Mouse (Mus musculus) lung, embryonic 16.5 days (tissue): ENCODE results near the gene Slc51a. TPM values are rescaled to one million over a fixed set of nuclear protein-coding genes. Genes with fewer than 3 reads are reported as not detected.

Experiments used
- ATAC-seq: fragments of 200-750 bp; cut with Nextera tagmentation; 2 replicates; pipeline ENCODE4 v1.8.0; 2017; ENCODE audit warnings: low read depth, mild to moderate bottlenecking, moderate library complexity
- H3K27ac ChIP-seq: fragments of 300-500 bp; sonication (generic); 2 replicates; pipeline ENCODE4 v1.5.1; 2014; ENCODE audit warnings: mild to moderate bottlenecking, control low read depth, low read length
- H3K27me3 ChIP-seq: fragments of 300-500 bp; sonication (generic); 2 replicates; pipeline ENCODE4 v1.6.1; 2014; ENCODE audit warnings: low read depth, low read length, mixed read lengths; ENCODE audit not compliant: control insufficient read depth, insufficient read depth
- H3K36me3 ChIP-seq: fragments of 300-500 bp; sonication (generic); 2 replicates; pipeline ENCODE4 v1.6.1; 2014; ENCODE audit warnings: low read length; ENCODE audit not compliant: control insufficient read depth, insufficient read depth
- H3K4me1 ChIP-seq: fragments of 300-500 bp; sonication (generic); replicated peaks from 2 replicates; pipeline ENCODE4 v1.6.1; 2014; ENCODE audit warnings: low read length, mixed read lengths; ENCODE audit not compliant: control insufficient read depth, insufficient read depth
- H3K4me2 ChIP-seq: fragments of 300-500 bp; sonication (generic); 2 replicates; pipeline ENCODE4 v1.6.1; 2014; ENCODE audit warnings: low read depth, low read length, control low read depth
- H3K4me3 ChIP-seq: fragments of 300-500 bp; sonication (generic); 2 replicates; pipeline ENCODE4 v1.5.1; 2014; ENCODE audit warnings: mild to moderate bottlenecking, low read length, control low read depth
- H3K9ac ChIP-seq: fragments of 300-500 bp; sonication (generic); 2 replicates; pipeline ENCODE4 v1.6.1; 2014; ENCODE audit warnings: low read length, control low read depth
- H3K9me3 ChIP-seq: fragments of 300-500 bp; sonication (generic); 2 replicates; pipeline ENCODE4 v1.6.1; 2016; ENCODE audit warnings: low read length; ENCODE audit not compliant: control insufficient read depth
- WGBS: fragments of 180-500 bp; shearing (Covaris S2); extraction: QIAGEN DNeasy Blood & Tissue Kit; methylation state at CpG from one replicate; pipeline ENCODE4 v1.1.7; 2014; 5-methylcytosine and 5-hydroxymethylcytosine counted together
- polyA plus RNA-seq: library from polyadenylated mRNA; unstranded; fragments of >200 nt; fragmentation: Nextera tagmentation; extraction: Ambion mirVana; gene quantifications from 2 replicates; pipeline ENCODE4 v1.2.1, GENCODE M21; 2015

Gene Slc51a
- polyA plus RNA-seq, 1 experiment from 2014 or later: 0.28 TPM

DNA sequence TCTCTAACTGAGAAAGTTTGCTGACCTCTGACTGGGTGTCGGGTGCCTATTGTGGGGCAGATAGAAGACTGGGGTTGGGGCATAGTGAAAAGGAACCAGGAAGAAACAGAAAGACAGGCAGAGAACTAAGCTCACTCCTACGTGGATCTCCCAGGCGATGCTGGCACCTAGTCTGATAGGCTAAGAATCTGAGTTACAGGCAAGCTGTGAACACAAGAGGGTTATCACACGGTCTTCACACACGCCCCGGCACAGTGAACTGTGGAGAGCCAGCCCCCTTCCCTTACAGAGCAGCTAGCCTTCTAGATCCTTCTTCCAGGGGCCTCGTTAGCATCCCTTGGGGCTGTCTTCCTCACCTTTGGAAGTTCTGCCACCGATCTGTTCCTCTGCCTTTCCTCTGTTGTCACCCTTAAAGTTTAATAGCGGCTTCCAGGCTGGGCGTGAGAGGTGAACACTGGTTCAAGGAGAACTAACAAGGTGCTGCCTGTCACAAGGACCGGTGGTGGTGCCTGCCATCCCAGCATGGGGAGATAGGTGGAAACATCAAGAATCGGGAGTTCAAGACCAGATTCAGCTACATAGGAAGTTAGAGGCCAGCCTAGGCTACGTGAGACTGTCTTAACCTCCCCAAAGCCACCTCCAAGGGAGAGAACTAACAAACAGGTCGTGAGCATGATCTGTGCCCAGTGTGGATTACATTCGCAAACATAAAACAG is 32.1 kb upstream of the Slc51a start:
- H3K36me3 ChIP-seq: no peaks in the 10 kb centered on the region
- no peaks in the 10 kb centered on the region for H3K9me3 ChIP-seq
- 68% methylated on average over 15 of the region's 15 CpGs for WGBS
- no peak for ATAC-seq
- no peaks in the 10 kb centered on the region for H3K27me3 ChIP-seq
- no peak overlapping the region for H3K9ac ChIP-seq
- H3K4me1 ChIP-seq: peaks cover 18% of the 10 kb centered on the region
- H3K27ac ChIP-seq: no peak overlapping the region; the same call in 1 of the 2 replicates
- H3K4me3 ChIP-seq: no peak overlapping the region
- H3K4me2 ChIP-seq: no peak overlapping the region

DNA sequence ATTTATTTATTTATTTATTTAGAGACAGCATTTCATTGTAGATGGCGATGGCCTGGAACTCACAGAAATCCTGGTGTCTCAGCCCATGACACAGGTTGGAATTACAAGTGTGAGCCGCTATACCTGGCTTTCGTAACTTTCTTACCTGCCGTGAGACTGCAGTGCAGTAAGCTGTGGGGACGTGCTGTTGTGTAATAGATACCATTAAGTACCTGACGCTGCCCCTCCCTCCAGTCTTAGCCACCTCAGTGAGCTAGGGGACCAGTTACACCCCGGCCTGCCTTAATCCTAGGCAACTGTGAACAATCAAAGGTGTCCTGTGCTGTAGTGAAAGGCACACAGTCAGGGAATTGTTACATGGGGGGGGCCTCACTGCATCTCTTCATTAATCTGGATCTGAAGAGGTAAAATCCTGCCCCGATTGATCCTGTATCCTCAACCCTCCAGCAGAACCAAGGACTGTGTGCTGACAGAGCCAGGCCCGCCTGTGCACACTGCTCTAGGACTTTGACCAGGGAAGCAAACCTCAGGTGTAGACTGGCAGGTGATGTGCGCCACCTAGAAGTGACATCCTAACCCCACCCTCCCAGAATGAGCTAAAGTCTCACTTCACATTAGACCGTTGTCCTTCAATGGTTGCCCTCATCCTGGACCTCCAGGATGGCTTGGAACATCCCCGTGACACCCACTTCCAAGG is 30.3 kb upstream of the Slc51a start:
- no peak overlapping the region for H3K9ac ChIP-seq
- 65% methylated on average over 12 of the region's 12 CpGs for WGBS
- ATAC-seq: 0 out of 2 replicates have a peak, but pooled peaks have one; percentile 22
- no peaks in the 10 kb centered on the region for H3K36me3 ChIP-seq
- H3K4me1 ChIP-seq: peaks cover 12% of the 10 kb centered on the region
- no peaks in the 10 kb centered on the region for H3K9me3 ChIP-seq
- no peak overlapping the region for H3K4me3 ChIP-seq
- H3K27me3 ChIP-seq: no peaks in the 10 kb centered on the region
- H3K4me2 ChIP-seq: no peak overlapping the region
- H3K27ac ChIP-seq: no peak overlapping the region

- Histone ChIP-seq H3K4me1 (peaks cover 18% of the 10 kb centered on the region), H3K27me3 (no peaks in the 10 kb centered on the region), H3K36me3 (no peaks in the 10 kb centered on the region), H3K4me2 (peak overlapping the region; percentile 35; the same call in 1 of the 2 replicates), H3K9ac (peak overlapping the region; percentile 41), H3K9me3 (no peaks in the 10 kb centered on the region), H3K4me3 (no peak overlapping the region), H3K27ac (peak overlapping the region; percentile 77)
- ATAC-seq: peak; percentile 64
- WGBS: 25% methylated on average over 21 of the region's 21 CpGs
Measured at GRCm38 (mm10) chr16:32516006-32516962, 28.6 kb upstream of the Slc51a start.

DNA sequence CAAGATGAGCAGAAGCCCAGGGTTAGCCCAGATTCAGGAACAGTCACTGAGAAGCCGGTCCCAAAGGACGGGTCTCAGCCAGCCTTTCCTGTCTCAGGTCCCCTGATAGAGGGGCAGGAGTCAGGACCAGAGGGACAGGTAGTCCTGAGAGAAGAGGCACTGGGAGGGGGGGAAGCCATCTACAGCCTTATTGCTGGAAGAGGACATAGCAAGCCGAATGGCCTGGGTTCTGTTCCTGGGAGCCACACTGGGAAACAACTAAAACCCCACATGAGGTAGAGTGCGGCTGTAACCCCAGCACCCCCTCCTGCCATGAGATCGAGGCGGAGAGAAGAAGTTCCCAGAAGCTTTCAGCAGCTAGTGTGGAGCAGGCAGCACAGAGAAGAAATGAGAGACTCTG is 26.3 kb upstream of the Slc51a start:
- Histone ChIP-seq H3K27me3 (no peaks in the 10 kb centered on the region), H3K4me1 (peaks cover 36% of the 10 kb centered on the region)
- WGBS: 89% methylated on average over 6 of the region's 6 CpGs

GRCm38 (mm10) chr16:32513401-32513800 is 25.7 kb upstream of the Slc51a start:
- 74% methylated on average over 6 of the region's 6 CpGs for WGBS
- H3K9ac ChIP-seq: no peak overlapping the region
- no peak for ATAC-seq
- peak overlapping the region; percentile 61 for H3K27ac ChIP-seq
- no peaks in the 10 kb centered on the region for H3K36me3 ChIP-seq
- H3K27me3 ChIP-seq: no peaks in the 10 kb centered on the region
- H3K4me1 ChIP-seq: peaks cover 36% of the 10 kb centered on the region
- no peak overlapping the region for H3K4me3 ChIP-seq
- H3K9me3 ChIP-seq: no peaks in the 10 kb centered on the region
- no peak overlapping the region for H3K4me2 ChIP-seq

More for the DNA sequence above, 26.3 kb upstream of the Slc51a start:
- H3K27ac ChIP-seq: no peak overlapping the region
- no peak overlapping the region for H3K4me3 ChIP-seq
- ATAC-seq: no peak
- no peaks in the 10 kb centered on the region for H3K36me3 ChIP-seq
- no peaks in the 10 kb centered on the region for H3K9me3 ChIP-seq
- no peak overlapping the region for H3K4me2 ChIP-seq
- H3K9ac ChIP-seq: no peak overlapping the region

- H3K4me3 ChIP-seq: no peak overlapping the region
- H3K36me3 ChIP-seq: no peaks in the 10 kb centered on the region
- peak overlapping the region; percentile 61 for H3K27ac ChIP-seq
- no peaks in the 10 kb centered on the region for H3K27me3 ChIP-seq
- no peak overlapping the region; the same call in 1 of the 2 replicates for H3K9ac ChIP-seq
- peaks cover 36% of the 10 kb centered on the region for H3K4me1 ChIP-seq
- ATAC-seq: no peak
- WGBS: 33% methylated on average over 3 of the region's 3 CpGs
- H3K9me3 ChIP-seq: no peaks in the 10 kb centered on the region
- no peak overlapping the region for H3K4me2 ChIP-seq
Measured at GRCm38 (mm10) chr16:32512921-32513320, 25.2 kb upstream of the Slc51a start.

GRCm38 (mm10) chr16:32511827-32512490 is 24.3 kb upstream of the Slc51a start:
- Histone ChIP-seq H3K4me2 (no peak overlapping the region), H3K27me3 (no peaks in the 10 kb centered on the region), H3K36me3 (no peaks in the 10 kb centered on the region), H3K4me1 (peaks cover 36% of the 10 kb centered on the region), H3K9me3 (no peaks in the 10 kb centered on the region), H3K27ac (no peak overlapping the region), H3K4me3 (no peak overlapping the region), H3K9ac (no peak overlapping the region)
- WGBS: 69% methylated on average over 8 of the region's 8 CpGs
- no peak for ATAC-seq

GRCm38 (mm10) chr16:32511338-32511734 is 23.7 kb upstream of the Slc51a start:
- Histone ChIP-seq H3K9ac (no peak overlapping the region; the same call in 1 of the 2 replicates), H3K27ac (peak overlapping the region; percentile 62), H3K36me3 (no peaks in the 10 kb centered on the region), H3K4me3 (no peak overlapping the region), H3K9me3 (no peaks in the 10 kb centered on the region), H3K27me3 (no peaks in the 10 kb centered on the region), H3K4me1 (peaks cover 33% of the 10 kb centered on the region), H3K4me2 (no peak overlapping the region)
- 56% methylated on average over 3 of the region's 3 CpGs for WGBS
- no peak for ATAC-seq
